Mouse (Mus musculus) urinary bladder, postnatal 36 days (tissue): ENCODE results near the gene B4galnt4.

Source experiments
- DNase-seq, 2 experiments: peaks; one replicate each; pipeline ENCODE4 v3.0.0; 2022; ENCODE audit warnings: low spot score in 2 of 2, mixed read lengths in 1 of 2

The B4galnt4 gene

GRCm38 (mm10) chr7:141070058-141070862 lies 9.4 kb downstream of the B4galnt4 start:
- DNase-seq: peak; percentile 72 to 76

GRCm38 (mm10) chr7:141072017-141072745 lies 11.3 kb downstream of the B4galnt4 start:
- no peak for DNase-seq

GRCm38 (mm10) chr7:141073782-141074181 lies 12.9 kb downstream of the B4galnt4 start:
- DNase-seq: no peak

- no peak for DNase-seq
Observed at GRCm38 (mm10) chr7:141077841-141078240, 16.9 kb downstream of the B4galnt4 start, which contains the start of gene Pkp3. Gene Pkp3, plus strand, starts transcription at chr7:141078218.

DNA sequence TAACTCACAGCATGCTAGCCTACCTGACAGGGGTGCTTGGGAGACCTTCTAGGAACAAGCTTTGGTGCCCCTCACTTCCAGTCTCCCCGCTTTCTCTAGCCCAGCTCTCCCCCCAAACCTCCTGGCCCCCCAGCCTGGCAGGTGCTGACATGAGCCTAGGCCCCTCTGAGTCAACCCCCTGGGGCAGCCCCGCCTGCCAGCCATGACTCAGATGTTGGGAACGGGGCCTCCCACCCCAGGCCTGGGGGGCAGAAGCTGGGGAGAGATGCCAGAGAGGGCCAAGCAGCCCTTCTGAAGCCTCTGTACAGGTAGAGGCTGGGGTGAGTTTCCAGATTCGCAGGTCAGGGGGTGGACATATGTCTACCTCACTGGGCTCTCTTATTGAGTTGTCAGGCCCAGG lies 18.0 kb downstream of the B4galnt4 start:
- DNase-seq: peak; percentile 43 to 52

DNA sequence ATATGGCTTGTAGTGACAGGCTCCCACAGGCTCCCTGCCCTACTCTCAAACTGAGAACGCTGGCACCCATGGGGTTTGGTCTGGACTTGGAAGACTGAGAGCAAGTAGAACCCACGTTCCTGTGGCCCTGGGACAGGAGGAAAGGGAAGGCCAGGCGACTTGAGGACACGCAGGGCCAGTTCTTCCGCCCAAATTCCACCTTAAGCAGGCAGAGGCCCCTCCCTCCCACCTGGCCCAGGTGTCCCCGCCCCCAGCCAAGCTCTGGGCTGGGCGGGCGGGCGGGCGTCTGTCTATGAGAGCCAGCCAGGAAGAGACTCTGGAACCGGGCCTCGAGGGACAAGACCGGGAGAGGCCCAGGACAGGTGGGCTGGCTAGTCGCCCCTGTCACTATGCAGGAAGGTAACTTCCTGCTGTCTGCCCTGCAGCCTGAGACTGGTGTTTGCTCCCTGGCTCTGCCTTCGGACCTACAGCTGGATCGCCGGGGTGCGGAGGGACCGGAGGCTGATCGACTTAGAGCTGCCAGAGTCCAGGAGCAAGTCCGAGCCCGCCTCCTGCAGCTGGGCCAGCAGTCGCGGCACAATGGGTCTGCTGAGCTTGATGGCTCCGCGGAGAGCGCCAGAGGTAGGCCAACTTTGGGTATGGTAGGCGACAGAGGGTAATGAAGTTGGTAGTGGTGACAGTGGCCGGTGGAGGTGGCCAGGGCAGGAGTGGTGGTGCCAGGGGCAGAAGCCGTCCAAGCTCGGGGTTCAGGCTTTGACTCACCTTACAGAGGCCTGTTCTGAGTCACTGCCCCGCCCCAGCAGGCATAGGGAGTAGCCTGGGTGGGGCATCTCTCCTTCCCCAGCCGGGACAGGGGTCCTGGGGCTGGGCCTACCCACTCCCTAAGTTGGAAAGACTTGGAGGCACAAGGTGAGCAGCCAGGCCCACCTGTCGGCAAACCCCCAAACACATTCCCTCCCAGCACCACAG lies 18.9 kb downstream of the B4galnt4 start:
- DNase-seq: peak; percentile 56 to 57

GRCm38 (mm10) chr7:141087894-141088293 lies 27.0 kb downstream of the B4galnt4 start:
- DNase-seq: no peak

GRCm38 (mm10) chr7:141088473-141088872 lies 27.6 kb downstream of the B4galnt4 start:
- no peak for DNase-seq

- DNase-seq: no peak
Observed at GRCm38 (mm10) chr7:141090228-141090627, 29.3 kb downstream of the B4galnt4 start.

GRCm38 (mm10) chr7:141092051-141092735 lies 31.3 kb downstream of the B4galnt4 start:
- peak; percentile 85 to 90 for DNase-seq

GRCm38 (mm10) chr7:141093950-141094349 lies 33.0 kb downstream of the B4galnt4 start:
- no peak for DNase-seq

GRCm38 (mm10) chr7:141094487-141095205 lies 33.7 kb downstream of the B4galnt4 start:
- no peak for DNase-seq

DNA sequence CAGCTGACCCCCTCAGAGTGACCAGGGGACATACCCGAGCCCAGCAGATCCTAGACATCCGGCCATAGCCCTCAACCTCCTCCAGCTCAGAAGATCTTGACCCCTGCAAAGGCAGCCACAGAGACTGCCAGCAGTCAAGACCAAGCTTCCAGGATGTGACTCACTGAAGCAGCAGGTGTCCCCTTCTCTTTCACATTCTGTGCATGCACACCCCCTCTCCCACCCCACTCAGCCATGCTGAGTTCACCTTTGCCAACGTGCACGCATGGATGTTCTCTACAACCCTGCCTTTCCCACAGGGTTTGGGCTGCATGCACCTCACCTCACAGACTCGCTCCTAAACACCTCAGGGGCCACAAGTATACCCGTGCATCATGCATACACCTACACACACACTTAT lies 35.1 kb downstream of the B4galnt4 start:
- DNase-seq: no peak

DNA sequence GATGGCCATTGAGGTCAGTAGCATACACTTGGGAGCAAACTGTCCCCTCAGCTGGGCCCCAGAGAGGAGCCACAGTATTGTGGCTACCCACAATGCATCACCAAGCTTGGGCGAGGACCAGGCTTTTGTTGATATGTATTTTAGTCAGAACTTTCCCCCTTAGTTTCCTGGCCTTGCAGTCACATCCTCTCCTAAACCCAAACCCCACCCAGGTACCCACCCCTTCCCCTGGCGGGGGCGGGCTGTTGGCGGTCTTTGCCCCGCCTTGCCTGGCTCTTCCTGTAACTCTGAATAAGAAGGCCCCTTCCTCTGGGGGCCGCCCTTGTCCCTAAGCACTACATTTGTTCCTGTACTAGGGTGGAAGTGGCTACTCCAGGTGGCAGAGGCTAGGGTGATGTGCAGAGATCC lies 35.7 kb downstream of the B4galnt4 start:
- DNase-seq: peak in 1 of 2 experiments; percentile 42

DNA sequence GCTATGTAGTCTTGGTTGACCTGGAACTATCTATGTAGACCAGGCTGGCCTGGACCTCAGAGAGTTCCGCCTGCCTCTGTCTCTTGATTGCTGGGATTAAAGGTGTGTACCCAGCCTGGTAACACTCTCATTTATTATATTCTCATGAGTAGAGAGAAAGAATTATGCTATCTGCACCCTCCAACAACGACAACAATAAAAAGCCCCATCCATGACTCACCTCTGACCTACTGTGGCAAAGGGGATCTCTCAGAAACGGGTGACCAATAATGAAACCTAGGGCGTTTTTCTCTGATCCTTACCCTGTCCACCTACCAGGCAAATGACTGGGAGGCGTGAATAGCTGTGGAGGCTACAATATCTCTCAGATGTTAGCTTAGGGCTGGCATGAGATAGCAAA lies 36.3 kb downstream of the B4galnt4 start:
- DNase-seq: no peak

DNA sequence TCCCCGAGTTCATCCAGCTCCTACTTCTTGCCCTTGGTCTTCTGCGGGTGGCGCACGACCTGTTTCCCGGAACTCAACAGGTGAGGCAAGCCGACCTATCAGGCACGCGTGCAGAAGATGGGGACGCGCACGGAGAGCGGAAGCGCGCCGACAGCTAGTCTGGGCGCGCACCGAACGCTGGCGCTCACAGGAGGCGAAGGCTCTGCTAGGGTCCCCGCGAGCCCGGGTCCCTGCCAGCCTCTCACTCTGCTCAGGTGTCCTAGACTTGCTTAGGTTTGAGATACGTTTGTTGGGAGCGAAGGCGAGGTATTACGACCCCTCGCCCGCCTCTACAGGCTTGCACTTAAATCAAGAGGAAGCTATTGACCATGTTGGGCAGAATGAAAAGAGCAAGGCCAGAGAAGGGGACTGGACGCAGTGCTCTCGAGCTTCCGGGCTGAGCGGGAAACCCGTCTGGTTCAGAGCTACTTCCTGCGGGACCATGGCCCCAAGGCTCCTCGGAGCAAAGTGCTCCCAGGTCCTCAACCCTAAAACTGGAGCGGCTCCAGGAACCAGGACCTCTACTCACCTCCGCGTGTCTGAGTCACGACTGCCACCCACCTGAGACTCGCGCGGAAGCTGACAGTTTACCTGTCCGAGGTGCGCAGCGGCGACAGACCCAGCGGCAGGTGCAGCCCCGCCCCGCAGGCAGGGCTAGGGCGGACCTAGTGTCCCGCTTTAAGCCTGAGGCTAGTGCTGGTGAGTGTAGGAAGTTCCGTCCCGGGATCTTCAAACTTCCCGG lies 39.2 kb downstream of the B4galnt4 start, which contains the start of gene Sigirr:
Sigirr (minus strand) TSS at position 662 of the 781 bp plus-strand sequence.
- peak; percentile 57 to 63 for DNase-seq

GRCm38 (mm10) chr7:141103161-141103560 lies 42.3 kb downstream of the B4galnt4 start:
- no peak for DNase-seq

- no peak for DNase-seq
Observed at GRCm38 (mm10) chr7:141115874-141116273, 55.0 kb downstream of the B4galnt4 start.

DNA sequence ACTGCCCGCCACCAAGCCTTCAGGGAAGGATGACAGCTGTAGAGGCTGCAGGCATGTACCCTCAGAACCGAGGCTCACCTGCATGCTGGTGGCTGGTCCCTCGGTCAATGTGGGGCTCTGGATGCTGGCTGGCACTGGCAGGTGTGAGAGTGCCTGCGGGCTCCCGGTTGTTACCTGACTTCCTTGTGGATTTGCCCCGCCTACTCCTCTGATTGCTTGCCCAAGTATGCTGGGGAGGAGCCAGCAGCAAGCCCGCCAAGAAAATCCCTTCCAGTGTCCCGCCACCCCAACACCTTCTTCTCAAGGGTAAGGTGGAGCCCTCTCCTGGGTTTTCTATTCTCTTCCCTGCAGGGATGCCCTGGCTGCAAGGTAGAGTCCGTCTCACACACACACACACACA lies 56.7 kb downstream of the B4galnt4 start, which contains the start of gene Ano9:
Ano9 (minus strand) TSS at position 171 of the 400 bp plus-strand sequence.
- DNase-seq: no peak
